Mouse (Mus musculus) neural tube, embryonic 14.5 days (tissue): Measurements from ENCODE around the gene Olfr1420. TPM values are rescaled to one million over a fixed set of nuclear protein-coding genes. Genes with fewer than 3 reads are reported as not detected.
"Not testable (repeated sequence)": the region's sequence is repeated elsewhere in the genome, so short reads cannot be mapped to it uniquely, and the experiment has no call there.

Experiments used
- ATAC-seq: fragments of 200-750 bp; cut with Nextera tagmentation; 2 replicates; pipeline ENCODE4 v1.8.0; 2017; ENCODE audit warnings: low read depth, mild to moderate bottlenecking, moderate TSS enrichment, moderate library complexity
- H3K27ac ChIP-seq: fragments of 300-500 bp; sonication (generic); 2 replicates; pipeline ENCODE4 v1.5.1; 2014; ENCODE audit warnings: low read depth, mild to moderate bottlenecking, control low read depth, low read length, moderate library complexity, mixed read lengths
- H3K27me3 ChIP-seq: fragments of 300-500 bp; sonication (generic); 2 replicates; pipeline ENCODE4 v1.6.1; 2014; ENCODE audit warnings: low read length; ENCODE audit not compliant: control insufficient read depth, insufficient read depth
- H3K36me3 ChIP-seq: fragments of 300-500 bp; sonication (generic); 2 replicates; pipeline ENCODE4 v1.6.1; 2014; ENCODE audit warnings: low read length, mixed read lengths; ENCODE audit not compliant: control insufficient read depth, insufficient read depth
- H3K4me1 ChIP-seq: fragments of 300-500 bp; sonication (generic); 2 replicates; pipeline ENCODE4 v1.6.1; 2014; ENCODE audit warnings: low read length; ENCODE audit not compliant: control insufficient read depth, insufficient read depth
- H3K4me2 ChIP-seq: fragments of 300-500 bp; sonication (generic); 2 replicates; pipeline ENCODE4 v1.6.1; 2014; ENCODE audit warnings: mild to moderate bottlenecking, low read depth, low read length, control low read depth
- H3K4me3 ChIP-seq: fragments of 300-500 bp; sonication (generic); 2 replicates; pipeline ENCODE4 v1.5.1; 2014; ENCODE audit warnings: low read depth, low read length, control low read depth, mixed read lengths
- H3K9ac ChIP-seq: fragments of 300-500 bp; sonication (generic); replicated peaks from 2 replicates; pipeline ENCODE4 v1.6.1; 2014; ENCODE audit warnings: low read depth, mild to moderate bottlenecking, control low read depth, low read length, mixed read lengths
- H3K9me3 ChIP-seq: fragments of 300-500 bp; sonication (generic); 2 replicates; pipeline ENCODE4 v1.6.1; 2016; ENCODE audit warnings: low read length; ENCODE audit not compliant: control insufficient read depth
- WGBS: fragments of 180-500 bp; shearing (Covaris S2); extraction: QIAGEN DNeasy Blood & Tissue Kit; methylation state at CpG from one replicate; pipeline ENCODE4 v1.1.7; 2014; 5-methylcytosine and 5-hydroxymethylcytosine counted together
- polyA plus RNA-seq: library from polyadenylated mRNA; unstranded; fragments of >200 nt; fragmentation: Nextera tagmentation; extraction: Ambion mirVana; gene quantifications from 2 replicates; pipeline ENCODE4 v1.2.1, GENCODE M21; 2014

Olfr1420 gene
- polyA plus RNA-seq, 1 experiment from 2014 or later, result 0.28 TPM

- 70% methylated on average over 19 of the region's 22 CpGs for WGBS
- H3K27ac ChIP-seq, H3K4me3 ChIP-seq, H3K9ac ChIP-seq, H3K9me3 ChIP-seq, ATAC-seq, H3K4me2 ChIP-seq, H3K4me1 ChIP-seq, H3K36me3 ChIP-seq, H3K27me3 ChIP-seq: not testable (repeated sequence)
Observed at GRCm38 (mm10) chr19:11878404-11878803, 8.0 kb upstream of the Olfr1420 start.

- Histone ChIP-seq H3K9me3 (no peaks in the 10 kb centered on the region), H3K4me2 (peak overlapping the region; percentile 72), H3K27me3 (no peaks in the 10 kb centered on the region), H3K27ac (peak overlapping the region; percentile 90; the same call in 1 of the 2 replicates), H3K4me1 (peaks cover 14% of the 10 kb centered on the region; the same call in 1 of the 2 replicates), H3K9ac (no peak overlapping the region), H3K4me3 (peak overlapping the region; percentile 71), H3K36me3 (peaks cover 12% of the 10 kb centered on the region)
- WGBS, result 95% methylated on average over 5 of the region's 5 CpGs
- no peak for ATAC-seq
Observed at GRCm38 (mm10) chr19:11911021-11911420, 24.7 kb downstream of the Olfr1420 start.

- peak overlapping the region; percentile 90 for H3K27ac ChIP-seq
- no peaks in the 10 kb centered on the region for H3K27me3 ChIP-seq
- H3K36me3 ChIP-seq, result peaks cover 12% of the 10 kb centered on the region
- H3K9ac ChIP-seq, result peak overlapping the region; percentile 74
- ATAC-seq, result peak; percentile 50
- 3% methylated on average over 17 of the region's 17 CpGs for WGBS
- H3K4me1 ChIP-seq, result peaks cover 14% of the 10 kb centered on the region; the same call in 1 of the 2 replicates
- peak overlapping the region; percentile 71 for H3K4me3 ChIP-seq
- no peaks in the 10 kb centered on the region for H3K9me3 ChIP-seq
- H3K4me2 ChIP-seq, result peak overlapping the region; percentile 72
Observed at GRCm38 (mm10) chr19:11911603-11912002, 25.2 kb downstream of the Olfr1420 start.

- Histone ChIP-seq H3K4me3 (peak within 1 kb of the TSS; percentile 71), H3K4me2 (peak within 1 kb of the TSS; percentile 72), H3K9me3 (no peaks in the 10 kb centered on the region), H3K36me3 (peaks cover 12% of the 10 kb centered on the region), H3K27ac (peak within 1 kb of the TSS; percentile 90), H3K9ac (peak within 1 kb of the TSS; percentile 74), H3K4me1 (peaks cover 14% of the 10 kb centered on the region; the same call in 1 of the 2 replicates), H3K27me3 (no peaks in the 10 kb centered on the region)
- WGBS, result under 1% methylated on average over 51 of the region's 53 CpGs
- peak; percentile 97 for ATAC-seq
Observed at GRCm38 (mm10) chr19:11912037-11912532, 25.7 kb downstream of the Olfr1420 start, which contains the start of gene Patl1. Gene Patl1, plus strand, starts transcription at chr19:11912399.

- Histone ChIP-seq H3K9ac (peak overlapping the region; percentile 71), H3K27me3 (no peaks in the 10 kb centered on the region), H3K36me3 (peaks cover 12% of the 10 kb centered on the region), H3K4me3 (peak overlapping the region; percentile 71), H3K27ac (peak overlapping the region; percentile 80), H3K4me2 (peak overlapping the region; percentile 66), H3K9me3 (no peaks in the 10 kb centered on the region), H3K4me1 (peaks cover 14% of the 10 kb centered on the region; the same call in 1 of the 2 replicates)
- peak; percentile 77 for ATAC-seq
- WGBS, result under 1% methylated on average over 42 of the region's 54 CpGs
Observed at GRCm38 (mm10) chr19:11912533-11913121, 26.3 kb downstream of the Olfr1420 start.

- no peaks in the 10 kb centered on the region for H3K9me3 ChIP-seq
- no peak overlapping the region for H3K9ac ChIP-seq
- no peaks in the 10 kb centered on the region for H3K27me3 ChIP-seq
- H3K4me2 ChIP-seq, result no peak overlapping the region
- WGBS, result 37% methylated on average over 2 of the region's 2 CpGs
- ATAC-seq, result no peak
- H3K4me3 ChIP-seq, result no peak overlapping the region
- H3K4me1 ChIP-seq, result peaks cover 14% of the 10 kb centered on the region; the same call in 1 of the 2 replicates
- H3K36me3 ChIP-seq, result peaks cover 22% of the 10 kb centered on the region
- no peak overlapping the region for H3K27ac ChIP-seq
Observed at GRCm38 (mm10) chr19:11915804-11916203, 29.4 kb downstream of the Olfr1420 start.

- WGBS, result 95% methylated on average over 1 of the region's 1 CpGs
- Histone ChIP-seq H3K9me3 (no peaks in the 10 kb centered on the region), H3K9ac (no peak overlapping the region), H3K4me3 (no peak overlapping the region), H3K36me3 (peaks cover 52% of the 10 kb centered on the region), H3K4me1 (no peaks in the 10 kb centered on the region), H3K27me3 (no peaks in the 10 kb centered on the region), H3K4me2 (no peak overlapping the region), H3K27ac (no peak overlapping the region)
- no peak for ATAC-seq
Observed at GRCm38 (mm10) chr19:11922068-11922467, 35.7 kb downstream of the Olfr1420 start.

GRCm38 (mm10) chr19:11922515-11922914 lies 36.1 kb downstream of the Olfr1420 start:
- not testable (repeated sequence) for H3K27me3 ChIP-seq, H3K4me1 ChIP-seq, H3K27ac ChIP-seq, H3K4me3 ChIP-seq, H3K4me2 ChIP-seq, ATAC-seq, H3K9ac ChIP-seq, H3K9me3 ChIP-seq
- peaks cover 56% of the 10 kb centered on the region for H3K36me3 ChIP-seq
- 97% methylated on average over 2 of the region's 2 CpGs for WGBS

- WGBS, result 93% methylated on average over 2 of the region's 2 CpGs
- Histone ChIP-seq H3K27me3 (no peaks in the 10 kb centered on the region), H3K9ac (no peak overlapping the region), H3K9me3 (no peaks in the 10 kb centered on the region), H3K4me3 (no peak overlapping the region), H3K4me2 (no peak overlapping the region), H3K36me3 (peaks cover 65% of the 10 kb centered on the region), H3K27ac (no peak overlapping the region), H3K4me1 (no peaks in the 10 kb centered on the region)
- ATAC-seq, result no peak
Observed at GRCm38 (mm10) chr19:11926380-11926779, 40.0 kb downstream of the Olfr1420 start.
